Mouse (Mus musculus): ENCODE measurements around the gene Malsu1. TPM values are rescaled to one million over a fixed set of nuclear protein-coding genes. Genes with fewer than 3 reads are reported as not detected.

Malsu1 gene
- polyA plus RNA-seq (2015; fragmentation: Nextera tagmentation; extraction: Ambion mirVana): 89.1 and 110 TPM in 2 replicates

DNA sequence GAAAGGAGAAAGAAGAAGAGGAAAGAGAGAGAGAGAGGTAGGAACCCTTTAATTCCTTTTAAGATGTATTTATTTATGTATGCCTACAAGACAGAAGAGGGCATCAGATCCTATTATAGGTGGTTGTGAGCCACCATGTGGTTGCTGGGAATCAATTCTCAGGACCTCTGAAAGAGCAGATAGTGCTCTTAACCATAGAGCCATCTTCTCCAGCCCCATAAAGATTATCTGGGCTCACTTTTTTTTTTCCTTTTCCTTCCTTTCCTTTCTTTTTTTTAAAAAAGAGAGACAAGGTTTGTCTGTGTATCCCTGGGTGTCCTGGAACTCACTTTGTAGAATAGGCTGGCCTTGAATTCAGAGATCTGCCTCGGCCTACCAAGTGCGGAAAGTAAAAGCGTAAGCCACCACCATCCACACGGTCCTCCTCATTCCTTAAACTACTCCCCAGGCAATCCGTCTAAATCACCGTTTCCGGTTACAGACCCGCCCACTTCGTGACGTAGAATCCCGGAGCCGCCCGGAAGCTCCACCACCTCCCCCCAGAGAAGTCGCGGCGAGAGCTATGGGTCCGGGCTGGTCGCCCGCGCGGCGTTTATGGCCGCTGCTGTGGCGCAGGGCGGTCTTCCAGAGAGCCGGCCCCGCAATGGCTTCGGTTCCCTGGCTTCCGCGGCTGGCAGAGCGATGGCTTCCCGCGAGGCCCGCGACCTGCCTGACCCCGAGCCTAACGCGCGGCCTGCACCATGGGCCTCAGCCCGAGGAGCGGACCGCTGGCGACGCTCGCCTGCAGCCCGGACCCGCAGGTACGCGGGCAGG, at the start of gene Malsu1:
TSS of gene Malsu1 (plus strand) at position 492 of the 813 bp plus-strand sequence.

DNA sequence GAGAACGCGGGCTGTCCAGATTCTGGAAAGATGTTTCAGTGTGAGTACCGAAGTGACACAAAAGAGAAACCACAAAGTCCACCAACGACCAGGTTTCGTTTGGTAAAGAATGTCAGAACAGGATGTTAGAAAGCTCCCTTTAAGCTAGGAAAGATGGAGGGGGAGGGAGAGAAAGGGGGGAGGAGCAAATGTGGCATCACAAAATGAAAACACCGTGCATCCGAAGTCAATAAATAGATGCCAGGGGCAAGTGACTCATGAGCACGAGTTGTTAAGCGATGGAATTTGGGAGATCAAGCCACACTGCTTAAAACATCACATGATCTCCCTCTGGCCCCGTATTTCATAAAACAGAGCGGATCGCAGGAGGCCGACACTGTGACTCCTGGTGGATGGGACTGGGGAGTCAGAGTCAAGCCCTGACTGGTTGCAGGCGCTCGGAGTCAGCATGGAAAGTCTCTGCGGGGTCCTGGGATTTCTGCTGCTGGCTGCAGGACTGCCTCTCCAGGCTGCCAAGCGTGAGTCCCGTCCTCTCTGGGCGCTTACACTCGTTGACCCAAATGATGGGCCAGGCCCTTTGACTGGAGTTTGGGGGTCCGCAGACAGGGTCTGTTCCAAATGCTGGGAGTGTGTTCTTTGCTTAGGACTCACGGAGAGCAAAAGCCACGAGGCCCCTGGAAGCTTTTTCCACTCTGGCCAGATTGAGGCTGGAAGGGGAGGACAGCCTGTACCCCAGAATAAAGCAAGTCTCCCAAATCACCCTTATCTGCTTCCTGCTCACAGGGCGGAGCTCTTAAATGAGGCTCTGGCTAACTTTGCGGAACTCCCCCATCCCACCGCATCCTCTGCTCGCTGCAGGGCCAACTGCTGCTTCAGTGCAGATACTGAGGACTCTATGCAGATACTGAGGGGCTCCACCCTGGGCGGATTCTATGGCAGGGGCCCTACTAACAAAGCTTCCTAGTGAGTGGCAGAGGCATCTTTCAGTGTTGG, 37.0 kb upstream of the Malsu1 start, which contains the start of gene Gpnmb:
TSS of gene Gpnmb (plus strand) at position 272 of the 993 bp plus-strand sequence.

Other genes with a start within 250 kb of the Malsu1 start
- 85.7 and 92.0 TPM in 2 replicates for gene Tmem176a, start 232.9 kb upstream of the Malsu1 start, polyA plus RNA-seq (2015; fragmentation: Nextera tagmentation; extraction: Ambion mirVana)
- gene Tmem176b, start 232.3 kb upstream of the Malsu1 start, polyA plus RNA-seq (2015; fragmentation: Nextera tagmentation; extraction: Ambion mirVana): 178 and 196 TPM in 2 replicates
- gene Aoc1, start 200.9 kb upstream of the Malsu1 start, polyA plus RNA-seq (2015; fragmentation: Nextera tagmentation; extraction: Ambion mirVana): not detected in 2 replicates
- not detected in 2 replicates for gene 1600015I10Rik, start 143.9 kb upstream of the Malsu1 start, polyA plus RNA-seq (2015; fragmentation: Nextera tagmentation; extraction: Ambion mirVana)
- not detected in 2 replicates for gene Doxl2, start 98.8 kb upstream of the Malsu1 start, polyA plus RNA-seq (2015; fragmentation: Nextera tagmentation; extraction: Ambion mirVana)
- not detected in 2 replicates for gene Svs1, start 86.9 kb upstream of the Malsu1 start, polyA plus RNA-seq (2015; fragmentation: Nextera tagmentation; extraction: Ambion mirVana)
- gene Gpnmb, start 37.2 kb upstream of the Malsu1 start, polyA plus RNA-seq (2015; fragmentation: Nextera tagmentation; extraction: Ambion mirVana): 0.13 and 0.40 TPM in 2 replicates
- 9.1 and 11.4 TPM in 2 replicates for gene Igf2bp3, start 141.2 kb downstream of the Malsu1 start, polyA plus RNA-seq (2015; fragmentation: Nextera tagmentation; extraction: Ambion mirVana)
- 45.6 and 53.0 TPM in 2 replicates for gene Tra2a, start 190.2 kb downstream of the Malsu1 start, polyA plus RNA-seq (2015; fragmentation: Nextera tagmentation; extraction: Ambion mirVana)
- 9.5 and 10.5 TPM in 2 replicates for gene Ccdc126, start 245.5 kb downstream of the Malsu1 start, polyA plus RNA-seq (2015; fragmentation: Nextera tagmentation; extraction: Ambion mirVana)